Comparison of ENCODE assay signal across 9 mouse cellular contexts in the genomic region with DNA sequence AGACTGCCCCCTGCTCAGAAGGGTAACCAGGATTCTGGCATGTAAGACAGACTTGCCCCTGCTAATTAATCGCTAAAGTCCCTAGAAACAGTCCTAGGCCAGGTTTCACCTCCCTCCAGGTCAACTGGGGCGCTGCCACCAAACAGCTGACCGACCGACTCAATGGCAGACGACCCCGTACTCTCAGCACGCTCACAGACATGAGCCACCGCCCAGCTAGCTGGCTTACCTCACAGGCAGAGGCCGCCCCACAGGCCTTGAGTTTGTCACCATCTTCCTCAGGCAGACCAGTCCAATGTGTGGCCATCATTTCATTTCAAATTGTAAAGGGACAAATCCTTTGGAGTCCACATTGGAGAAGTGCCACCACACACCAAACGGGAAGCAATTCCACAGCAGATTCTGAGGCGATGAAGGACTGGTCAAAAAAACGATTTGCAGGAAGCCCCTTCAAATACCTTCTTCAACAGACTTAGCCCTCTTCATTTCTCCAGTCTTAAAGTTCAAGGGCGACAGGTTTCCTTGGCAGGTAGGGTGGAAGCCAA. TPM values are rescaled to one million over a fixed set of nuclear protein-coding genes. Genes with fewer than 3 reads are reported as not detected.
DNase-seq lines count a peak whose midpoint lies in the region; ATAC-seq lines count a peak whose summit lies in the region.
"Had no signal": no experiment of that assay in that cellular context is flagged by ENCODE, and none has a peak within 500 bp of the region (broad histone marks: within the 10 kb centered on the region; RNA-seq: fewer than 3 reads in every experiment).

No protein-coding gene starts in this region.

- no peaks in the 10 kb centered on the region for H3K9me3 ChIP-seq in embryonic facial prominence, embryonic 14.5 days (ENCODE audit: control insufficient read depth, low read length)
- no peaks in the 10 kb centered on the region for H3K9me3 ChIP-seq in heart, embryonic 16.5 days (replicated peaks; ENCODE audit: control insufficient read depth, low read length)
- no peaks in the 10 kb centered on the region for H3K9me3 ChIP-seq in midbrain, embryonic 11.5 days (ENCODE audit: control insufficient read depth, low read length)

- H3K36me3 ChIP-seq in embryonic facial prominence, embryonic 14.5 days (ENCODE audit: control insufficient read depth, insufficient read depth, low read length), result no peaks in the 10 kb centered on the region
- H3K36me3 ChIP-seq in heart, embryonic 16.5 days (ENCODE audit: control insufficient read depth, insufficient read depth), result no peaks in the 10 kb centered on the region
- H3K36me3 ChIP-seq in midbrain, embryonic 11.5 days (ENCODE audit: control insufficient read depth, insufficient read depth, low read length), result no peaks in the 10 kb centered on the region

- no peak for ATAC-seq in embryonic facial prominence, embryonic 14.5 days (ENCODE audit: low read depth)
- no peak for ATAC-seq in heart, embryonic 16.5 days (replicated peaks; ENCODE audit: extremely low read depth, insufficient read depth, low FRiP score)
- no peak for ATAC-seq in midbrain, embryonic 11.5 days (ENCODE audit: low FRiP score)

- H3K4me2 ChIP-seq in embryonic facial prominence, embryonic 14.5 days (ENCODE audit: low read depth, low read length), result peak overlapping the region; percentile 87
- H3K4me2 ChIP-seq in heart, embryonic 16.5 days (ENCODE audit: low read depth, low read length), result peak overlapping the region; percentile 86
- H3K4me2 ChIP-seq in midbrain, embryonic 11.5 days, result peak overlapping the region; percentile 86

- H3K27me3 ChIP-seq in embryonic facial prominence, embryonic 14.5 days (replicated peaks; ENCODE audit: control insufficient read depth, insufficient read depth, low read length), result no peaks in the 10 kb centered on the region
- H3K27me3 ChIP-seq in heart, embryonic 16.5 days (ENCODE audit: control insufficient read depth, insufficient read depth, low read length), result no peaks in the 10 kb centered on the region
- no peaks in the 10 kb centered on the region for H3K27me3 ChIP-seq in midbrain, embryonic 11.5 days (ENCODE audit: control insufficient read depth, insufficient read depth, low read length)
- H3K27me3 ChIP-seq: Patski had no signal

- peak overlapping the region; percentile 99 for H3K27ac ChIP-seq in embryonic facial prominence, embryonic 14.5 days (replicated peaks; ENCODE audit: low read depth, low read length)
- peak overlapping the region; percentile 100 for H3K27ac ChIP-seq in heart, embryonic 16.5 days (ENCODE audit: low read length)
- peak overlapping the region; percentile 99 for H3K27ac ChIP-seq in midbrain, embryonic 11.5 days (ENCODE audit: low read depth, low read length)

- peaks cover 16% of the 10 kb centered on the region for H3K4me1 ChIP-seq in embryonic facial prominence, embryonic 14.5 days (ENCODE audit: control insufficient read depth, insufficient read depth, low read length)
- peaks cover 47% of the 10 kb centered on the region for H3K4me1 ChIP-seq in heart, embryonic 16.5 days (ENCODE audit: control insufficient read depth, insufficient read depth, low read length)
- H3K4me1 ChIP-seq in midbrain, embryonic 11.5 days (ENCODE audit: control insufficient read depth, insufficient read depth, low read length), result peaks cover 31% of the 10 kb centered on the region

- H3K9ac ChIP-seq in embryonic facial prominence, embryonic 14.5 days (ENCODE audit: low read depth, low read length), result peak overlapping the region; percentile 98
- peak overlapping the region; percentile 99 for H3K9ac ChIP-seq in heart, embryonic 16.5 days (ENCODE audit: low read length)
- H3K9ac ChIP-seq in midbrain, embryonic 11.5 days (ENCODE audit: low read length), result peak overlapping the region; percentile 100

- peak; percentile 31 for DNase-seq in layer of hippocampus, adult 11-12 months (ENCODE audit: low spot score)
- DNase-seq in layer of hippocampus, adult 8-10 months (ENCODE audit: low spot score in 2 of 2), result no peak
- DNase-seq in adrenal gland, adult 2 months, result peak; percentile 73
- DNase-seq in embryonic facial prominence, embryonic 14.5 days (ENCODE audit: low spot score), result peak; percentile 53
- peak; percentile 36 for DNase-seq in layer of hippocampus, postnatal 25 days (ENCODE audit: extremely low spot score in 1 of 2, low spot score in 1 of 2)
- peak; percentile 93 for DNase-seq in midbrain, embryonic 11.5 days (ENCODE audit: low spot score, missing footprints)
- DNase-seq in spleen, postnatal 4 days (ENCODE audit: low spot score in 2 of 2), result peak; percentile 48 to 79

- peak overlapping the region; percentile 87 for H3K4me3 ChIP-seq in embryonic facial prominence, embryonic 14.5 days (ENCODE audit: low read depth, low read length)
- H3K4me3 ChIP-seq in heart, embryonic 16.5 days (ENCODE audit: low read length), result peak overlapping the region; percentile 96
- peak overlapping the region; percentile 77 for H3K4me3 ChIP-seq in midbrain, embryonic 11.5 days (ENCODE audit: low read depth, low read length)

- WGBS in embryonic facial prominence, embryonic 14.5 days, result 2% methylated on average over 13 of the region's 13 CpGs
- WGBS in heart, embryonic 16.5 days, result 1% methylated on average over 13 of the region's 13 CpGs
- WGBS in midbrain, embryonic 11.5 days, result under 1% methylated on average over 13 of the region's 13 CpGs

RNA-seq across cellular contexts. Expression of a gene that starts 1.5 kb away (rescaled TPM):
- 100 to 1,000 TPM; 309 to 366 (median 334) TPM for total RNA-seq in layer of hippocampus, adult 8-10 months (2022)
- total RNA-seq in adrenal gland, adult 2 months (2021), result 10 to 100 TPM; 59.7 to 68.8 TPM
- polyA plus RNA-seq in adrenal gland, adult 2 months (2012; rRNA removed), result 9.5 and 12.9 TPM in 2 replicates
- polyA plus RNA-seq in embryonic facial prominence, embryonic 14.5 days (2014; fragmentation: Nextera tagmentation; extraction: Ambion mirVana), result 19.1 and 20.3 TPM in 2 replicates
- 14.8 and 18.6 TPM in 2 replicates for polyA plus RNA-seq in heart, embryonic 16.5 days (2015; fragmentation: Nextera tagmentation; extraction: Ambion mirVana)
- 100 to 1,000 TPM; 295 to 351 TPM for total RNA-seq in layer of hippocampus, postnatal 25 days (2021)
- 56.9 and 57.4 TPM in 2 replicates for polyA plus RNA-seq in midbrain, embryonic 11.5 days (2014; fragmentation: Nextera tagmentation; extraction: Ambion mirVana)

Comparison
In these comparisons a context has a peak if more than half of its experiments do, and no peak if none do; other contexts are left out.
1. DNase-seq: peak in layer of hippocampus, adult 11-12 months (single experiment), adrenal gland, adult 2 months (single experiment), embryonic facial prominence, embryonic 14.5 days (single experiment), layer of hippocampus, postnatal 25 days (2 of 2), midbrain, embryonic 11.5 days (single experiment) and spleen, postnatal 4 days (2 of 2); none in layer of hippocampus, adult 8-10 months (0 of 2).
2. Peak in every context shown above with its lines, with median percentiles within 50 percentile points of each other: H3K27ac ChIP-seq, H3K4me2 ChIP-seq, H3K4me3 ChIP-seq and H3K9ac ChIP-seq.